Mouse (Mus musculus) hindbrain, embryonic 16.5 days (tissue): ENCODE data around the gene Hip1. TPM values are rescaled to one million over a fixed set of nuclear protein-coding genes. Genes with fewer than 3 reads are reported as not detected.
"Not testable (repeated sequence)": the region's sequence is repeated elsewhere in the genome, so short reads cannot be mapped to it uniquely, and the experiment has no call there.

ENCODE experiments used
- ATAC-seq: fragments of 200-750 bp; cut with Nextera tagmentation; 2 replicates; pipeline ENCODE4 v1.8.0; 2017; ENCODE audit warnings: moderate TSS enrichment, moderate library complexity
- H3K27ac ChIP-seq: fragments of 300-500 bp; sonication (generic); 2 replicates; pipeline ENCODE4 v1.5.1; 2014; ENCODE audit warnings: low read depth, mild to moderate bottlenecking, control low read depth, low read length, moderate library complexity
- H3K27me3 ChIP-seq: fragments of 300-500 bp; sonication (generic); replicated peaks from 2 replicates; pipeline ENCODE4 v1.6.1; 2014; ENCODE audit warnings: low read length; ENCODE audit not compliant: control insufficient read depth, insufficient read depth
- H3K36me3 ChIP-seq: fragments of 300-500 bp; sonication (generic); 2 replicates; pipeline ENCODE4 v1.6.1; 2014; ENCODE audit warnings: mild to moderate bottlenecking, low read length, moderate library complexity, mixed read lengths; ENCODE audit not compliant: control insufficient read depth, insufficient read depth
- H3K4me1 ChIP-seq: fragments of 300-500 bp; sonication (generic); 2 replicates; pipeline ENCODE4 v1.6.1; 2014; ENCODE audit warnings: low read depth, low read length; ENCODE audit not compliant: control insufficient read depth, insufficient read depth
- H3K4me2 ChIP-seq: fragments of 300-500 bp; sonication (generic); 2 replicates; pipeline ENCODE4 v1.6.1; 2014; ENCODE audit warnings: mild to moderate bottlenecking, low read length, control low read depth, moderate library complexity
- H3K4me3 ChIP-seq: fragments of 300-500 bp; sonication (generic); 2 replicates; pipeline ENCODE4 v1.5.1; 2014; ENCODE audit warnings: mild to moderate bottlenecking, low read length, control low read depth, moderate library complexity
- H3K9ac ChIP-seq: fragments of 300-500 bp; sonication (generic); 2 replicates; pipeline ENCODE4 v1.6.1; 2014; ENCODE audit warnings: low read depth, mild to moderate bottlenecking, control low read depth, low read length, moderate library complexity
- H3K9me3 ChIP-seq: fragments of 300-500 bp; sonication (generic); 2 replicates; pipeline ENCODE4 v1.6.1; 2014; ENCODE audit warnings: mild to moderate bottlenecking, low read length, moderate library complexity; ENCODE audit not compliant: control insufficient read depth
- WGBS: fragments of 180-500 bp; shearing (Covaris S2); extraction: QIAGEN DNeasy Blood & Tissue Kit; methylation state at CpG from one replicate; pipeline ENCODE4 v1.1.7; 2014; 5-methylcytosine and 5-hydroxymethylcytosine counted together
- polyA plus RNA-seq: library from polyadenylated mRNA; unstranded; fragments of >200 nt; fragmentation: Nextera tagmentation; extraction: Ambion mirVana; gene quantifications from 2 replicates; pipeline ENCODE4 v1.2.1, GENCODE M21; 2015

Gene Hip1
- polyA plus RNA-seq, 1 experiment from 2014 or later: 35.3 TPM

DNA sequence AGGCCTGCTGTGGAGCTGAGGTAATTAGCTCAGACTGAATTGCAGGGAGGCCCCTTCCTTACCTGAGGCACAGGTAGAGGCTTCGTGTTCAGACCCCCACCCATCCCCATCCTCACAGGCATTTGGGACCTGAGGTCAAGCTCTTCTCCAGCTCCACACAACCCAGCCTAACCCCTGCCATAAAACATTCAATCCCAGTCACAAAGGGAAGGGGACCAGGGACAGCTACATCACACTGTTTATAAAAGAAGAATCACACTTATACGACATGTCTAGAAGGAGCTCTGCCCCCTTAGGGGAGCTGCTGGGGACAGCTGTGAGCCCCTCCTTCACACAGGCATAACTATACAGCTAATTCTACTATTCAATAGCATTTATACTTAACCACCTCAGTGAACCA, 168.6 kb downstream of the Hip1 start:
- H3K27me3 ChIP-seq: no peaks in the 10 kb centered on the region
- WGBS: 74% methylated on average over 2 of the region's 2 CpGs
- H3K9ac ChIP-seq: no peak overlapping the region
- peaks cover 70% of the 10 kb centered on the region for H3K36me3 ChIP-seq
- H3K4me3 ChIP-seq: no peak overlapping the region
- H3K9me3 ChIP-seq: no peaks in the 10 kb centered on the region
- no peak overlapping the region for H3K27ac ChIP-seq
- no peaks in the 10 kb centered on the region for H3K4me1 ChIP-seq
- no peak for ATAC-seq
- H3K4me2 ChIP-seq: no peak overlapping the region

- no peak for ATAC-seq
- H3K36me3 ChIP-seq: peaks cover 58% of the 10 kb centered on the region
- 0 out of 2 replicates have a peak overlapping the region, but pooled peaks have one; percentile 20 for H3K27ac ChIP-seq
- no peaks in the 10 kb centered on the region for H3K27me3 ChIP-seq
- WGBS: 66% methylated on average over 8 of the region's 8 CpGs
- no peak overlapping the region for H3K9ac ChIP-seq
- no peak overlapping the region for H3K4me2 ChIP-seq
- no peak overlapping the region for H3K4me3 ChIP-seq
- H3K4me1 ChIP-seq: peaks cover 7% of the 10 kb centered on the region
- no peaks in the 10 kb centered on the region for H3K9me3 ChIP-seq
Measured at GRCm38 (mm10) chr5:135375167-135375566, 169.8 kb downstream of the Hip1 start.

DNA sequence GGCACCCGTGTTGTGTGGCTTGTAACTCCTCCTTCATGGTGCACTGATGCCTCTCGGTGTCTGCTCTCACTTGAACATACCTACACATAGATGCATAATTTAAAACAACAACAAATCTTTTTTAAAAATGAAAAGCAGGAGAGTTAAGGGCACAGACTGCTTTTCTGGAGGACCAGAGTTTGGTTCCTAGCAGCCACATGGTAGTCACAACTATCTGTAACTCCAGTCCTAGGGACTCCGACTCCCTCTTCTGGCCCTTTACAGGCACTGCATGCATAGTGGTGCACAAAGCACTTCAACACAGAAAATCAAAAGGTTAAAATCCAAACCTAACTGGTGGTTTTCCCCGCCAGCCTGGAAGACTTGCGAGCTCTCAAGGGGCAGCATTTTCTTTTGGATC, 171.3 kb downstream of the Hip1 start:
- Histone ChIP-seq H3K27ac (no peak overlapping the region), H3K4me1 (peaks cover 13% of the 10 kb centered on the region), H3K27me3 (no peaks in the 10 kb centered on the region), H3K9me3 (no peaks in the 10 kb centered on the region), H3K36me3 (peaks cover 47% of the 10 kb centered on the region), H3K4me2 (no peak overlapping the region), H3K9ac (no peak overlapping the region), H3K4me3 (no peak overlapping the region)
- ATAC-seq: no peak
- WGBS: 96% methylated on average over 5 of the region's 5 CpGs

DNA sequence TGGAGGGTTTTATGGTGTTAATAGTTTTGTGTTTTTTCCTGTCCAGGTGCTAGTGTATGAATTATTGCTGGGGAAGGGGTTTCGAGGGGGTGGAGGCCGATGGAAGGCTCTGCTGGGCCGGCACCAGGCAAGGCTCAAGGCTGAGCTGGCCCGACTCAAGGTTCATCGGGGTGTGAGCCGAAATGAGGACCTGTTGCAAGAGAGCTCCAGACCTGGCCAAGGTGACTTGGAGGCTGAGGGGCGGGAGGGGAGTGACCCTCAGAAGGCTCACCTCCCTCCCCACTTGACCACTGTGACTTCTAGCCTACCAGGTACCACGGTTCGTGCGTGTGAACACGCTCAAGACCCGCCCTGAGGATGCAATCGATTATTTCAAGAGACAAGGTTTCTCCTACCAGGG, 173.7 kb downstream of the Hip1 start:
- Histone ChIP-seq H3K27ac (no peak overlapping the region), H3K4me2 (no peak overlapping the region), H3K4me1 (peaks cover 13% of the 10 kb centered on the region), H3K4me3 (no peak overlapping the region), H3K36me3 (peaks cover 31% of the 10 kb centered on the region), H3K9ac (no peak overlapping the region), H3K27me3 (no peaks in the 10 kb centered on the region), H3K9me3 (no peaks in the 10 kb centered on the region)
- 94% methylated on average over 13 of the region's 13 CpGs for WGBS
- no peak for ATAC-seq

DNA sequence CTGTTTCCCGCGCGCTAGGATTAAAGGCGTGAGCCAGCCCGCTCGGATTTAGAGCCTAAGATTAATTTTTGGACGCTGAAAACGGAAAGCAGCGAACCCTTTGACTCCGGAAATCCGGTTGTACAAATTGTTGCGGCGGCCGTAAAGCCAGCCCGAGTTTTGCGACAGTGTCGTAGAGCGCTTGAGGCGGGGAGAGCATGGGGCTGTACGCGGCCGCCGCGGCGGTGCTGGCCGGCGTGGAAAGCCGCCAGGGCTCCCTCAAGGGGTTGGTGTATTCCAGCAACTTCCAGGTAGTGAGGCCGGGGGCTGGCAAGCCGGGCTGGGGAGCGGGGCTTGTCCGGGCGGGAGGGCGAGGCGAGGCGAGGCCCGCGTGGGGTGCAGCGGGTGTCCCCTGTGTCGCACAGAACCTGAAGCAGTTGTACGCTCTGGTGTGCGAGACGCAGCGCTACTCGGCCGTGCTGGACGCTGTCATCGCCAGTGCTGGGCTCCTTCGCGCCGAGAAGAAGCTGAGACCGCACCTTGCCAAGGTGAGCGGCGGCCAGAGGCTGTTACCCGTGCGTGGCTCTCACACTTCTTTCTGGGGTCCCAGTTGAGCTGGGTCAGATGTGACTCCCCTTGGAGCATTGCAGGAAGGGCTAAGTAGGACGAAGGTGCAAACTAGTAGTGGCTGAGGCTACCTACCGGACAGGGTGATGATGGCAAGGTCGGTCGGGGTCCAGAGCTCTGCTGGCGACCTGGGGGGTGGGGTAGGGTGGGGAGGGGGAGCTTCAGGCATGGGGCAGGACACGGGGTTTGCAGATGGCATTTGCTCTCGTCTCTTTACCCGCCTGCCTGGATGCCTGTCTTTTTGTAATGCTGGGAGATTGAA, 174.9 kb downstream of the Hip1 start, which contains the start of gene Nsun5:
Gene Nsun5 (plus strand): TSS at position 167 of the 868 bp plus-strand sequence.
- Histone ChIP-seq H3K4me2 (peak within 1 kb of the TSS; percentile 80), H3K27me3 (no peaks in the 10 kb centered on the region), H3K36me3 (peaks cover 19% of the 10 kb centered on the region; the same call in 1 of the 2 replicates), H3K4me1 (peaks cover 13% of the 10 kb centered on the region), H3K9ac (peak within 1 kb of the TSS; percentile 86), H3K4me3 (peak within 1 kb of the TSS; percentile 80), H3K9me3 (no peaks in the 10 kb centered on the region), H3K27ac (peak within 1 kb of the TSS; percentile 73)
- under 1% methylated on average over 61 of the region's 64 CpGs for WGBS
- peak; percentile 80 for ATAC-seq

DNA sequence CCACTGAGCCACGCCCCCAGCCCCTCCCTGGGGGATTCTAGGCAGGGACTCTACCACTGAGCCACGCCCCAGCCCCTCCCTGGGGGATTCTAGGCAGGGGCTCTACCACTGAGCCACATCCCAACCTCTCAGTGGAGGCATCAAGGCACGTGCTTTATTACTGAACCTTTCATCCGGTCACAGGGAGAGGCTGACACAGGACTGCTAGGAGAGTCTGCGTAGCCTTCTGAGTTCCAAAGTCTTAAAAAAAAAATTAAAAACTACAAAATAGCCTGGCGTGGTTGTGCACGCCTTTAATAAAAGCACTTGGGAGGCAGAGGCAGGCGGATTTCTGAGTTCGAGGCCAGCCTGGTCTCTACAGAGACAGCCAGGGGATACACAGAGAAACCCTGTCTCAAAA, 175.7 kb downstream of the Hip1 start:
- peaks cover 16% of the 10 kb centered on the region; the same call in 1 of the 2 replicates for H3K36me3 ChIP-seq
- ATAC-seq: not testable (repeated sequence)

GRCm38 (mm10) chr5:135368312-135368711, 176.6 kb downstream of the Hip1 start:
- Histone ChIP-seq H3K27me3 (no peaks in the 10 kb centered on the region), H3K27ac (no peak overlapping the region), H3K9ac (no peak overlapping the region), H3K9me3 (no peaks in the 10 kb centered on the region), H3K36me3 (peaks cover 11% of the 10 kb centered on the region; the same call in 1 of the 2 replicates), H3K4me3 (no peak overlapping the region), H3K4me1 (peaks cover 13% of the 10 kb centered on the region), H3K4me2 (no peak overlapping the region)
- 82% methylated on average over 6 of the region's 6 CpGs for WGBS
- ATAC-seq: no peak

More for the DNA sequence above, 175.7 kb downstream of the Hip1 start:
- Histone ChIP-seq H3K4me3 (peak overlapping the region; percentile 80), H3K4me1 (peaks cover 13% of the 10 kb centered on the region), H3K9ac (peak overlapping the region; percentile 86; the same call in 1 of the 2 replicates), H3K4me2 (peak overlapping the region; percentile 80)
- not testable (repeated sequence) for H3K9me3 ChIP-seq, H3K27me3 ChIP-seq, H3K27ac ChIP-seq
- WGBS: 60% methylated on average over 9 of the region's 9 CpGs

- no peak overlapping the region for H3K9ac ChIP-seq
- 0 out of 2 replicates have a peak, but pooled peaks cover 8% of the 10 kb centered on the region for H3K36me3 ChIP-seq
- no peaks in the 10 kb centered on the region for H3K27me3 ChIP-seq
- WGBS: 53% methylated on average over 6 of the region's 6 CpGs
- no peak for ATAC-seq
- no peak overlapping the region for H3K27ac ChIP-seq
- peaks cover 13% of the 10 kb centered on the region for H3K4me1 ChIP-seq
- H3K4me3 ChIP-seq: no peak overlapping the region
- no peak overlapping the region for H3K4me2 ChIP-seq
- H3K9me3 ChIP-seq: no peaks in the 10 kb centered on the region
Measured at GRCm38 (mm10) chr5:135367841-135368240, 177.1 kb downstream of the Hip1 start.

GRCm38 (mm10) chr5:135363540-135363939, 181.4 kb downstream of the Hip1 start:
- H3K27ac ChIP-seq: no peak overlapping the region
- no peaks in the 10 kb centered on the region for H3K9me3 ChIP-seq
- no peaks in the 10 kb centered on the region for H3K36me3 ChIP-seq
- WGBS: 33% methylated on average over 12 of the region's 12 CpGs
- H3K4me1 ChIP-seq: no peaks in the 10 kb centered on the region
- H3K9ac ChIP-seq: no peak overlapping the region
- H3K27me3 ChIP-seq: no peaks in the 10 kb centered on the region
- no peak overlapping the region for H3K4me2 ChIP-seq
- no peak for ATAC-seq
- no peak overlapping the region for H3K4me3 ChIP-seq
